Mouse (Mus musculus) gastrocnemius, postnatal 14 days (tissue): ENCODE measurements at regions not wholly inside any gene's neighbourhood (a gene's known extent, or its start where the extent isn't known, plus 50 kb on each side); places are given as distances from the start of the nearest gene placed in this dataset.
"Not testable (repeated sequence)": the region's sequence is repeated elsewhere in the genome, so short reads cannot be mapped to it uniquely, and the experiment has no call there.

ENCODE experiments used
- DNase-seq: peaks from one replicate; pipeline ENCODE4 v3.0.0; 2021; ENCODE audit warnings: mixed read lengths
- intact Hi-C: fragments of 180-260 bp; cut with DNase I; formaldehyde crosslinking; loops from one replicate; pipeline ENCODE4 v1.15.1; 2025; ENCODE audit warnings: low total_unique reads

DNA sequence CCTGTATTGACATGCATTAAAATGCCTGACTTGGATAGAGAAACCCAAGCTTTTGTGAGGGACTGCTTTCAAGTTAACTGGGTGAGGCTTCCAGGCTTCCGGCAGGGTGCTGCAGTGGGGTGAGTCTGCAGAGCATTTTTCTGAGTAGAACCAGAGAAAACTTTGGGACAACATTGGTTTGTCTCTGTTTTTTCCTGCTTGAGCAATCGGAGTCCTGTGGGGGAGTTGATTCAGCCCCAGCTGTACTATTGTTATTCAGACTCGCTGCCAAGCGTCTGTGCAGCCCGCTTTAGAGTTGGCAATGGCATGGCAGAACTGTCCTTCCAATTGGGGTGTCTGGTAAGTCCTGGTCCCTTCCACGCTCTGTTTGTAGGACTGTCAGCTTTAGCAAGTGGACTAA lies 204.8 kb upstream of the P2ry1 start:
- intact Hi-C loops, result no loop called here
- no peak for DNase-seq

DNA sequence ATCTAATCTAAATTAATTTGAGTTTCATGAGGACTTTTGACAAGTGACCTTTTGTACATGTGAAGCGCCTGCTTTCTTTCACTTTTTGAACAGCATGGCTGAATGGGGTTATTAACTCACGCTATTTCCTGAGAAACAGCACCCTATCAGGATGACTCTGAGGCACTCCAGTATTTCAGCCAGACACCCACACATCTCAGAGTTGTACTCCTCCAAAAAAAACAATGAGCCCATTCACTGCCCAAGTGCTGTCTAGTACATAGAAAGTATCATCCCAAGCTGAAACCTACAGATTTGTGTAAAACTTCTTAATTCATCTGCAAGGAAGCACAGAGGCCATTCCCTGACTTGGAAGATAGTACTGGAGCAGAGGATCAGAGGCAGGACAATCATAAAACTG lies 204.1 kb upstream of the P2ry1 start:
- no peak for DNase-seq
- intact Hi-C loops, result no loop called here

DNA sequence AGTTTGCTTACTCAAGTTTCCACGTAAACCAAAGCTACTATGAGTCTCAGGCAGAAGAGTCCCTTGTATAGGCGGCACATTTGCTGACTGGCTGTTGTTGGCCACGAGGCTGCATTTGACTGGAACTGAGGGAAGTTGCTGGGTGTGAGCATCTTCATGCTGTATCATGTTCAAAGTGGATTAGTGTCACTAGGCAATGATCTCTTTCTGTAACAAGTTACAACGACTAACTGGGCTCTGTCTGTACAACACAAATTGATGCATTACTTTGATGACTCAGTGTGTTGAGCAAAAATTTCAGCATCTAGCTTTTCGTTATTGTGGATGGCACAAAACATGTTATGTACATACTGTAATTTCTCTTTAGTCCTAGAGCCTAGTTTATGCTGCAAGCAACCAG lies 203.7 kb upstream of the P2ry1 start:
- DNase-seq, result no peak
- intact Hi-C loops, result no loop called here

DNA sequence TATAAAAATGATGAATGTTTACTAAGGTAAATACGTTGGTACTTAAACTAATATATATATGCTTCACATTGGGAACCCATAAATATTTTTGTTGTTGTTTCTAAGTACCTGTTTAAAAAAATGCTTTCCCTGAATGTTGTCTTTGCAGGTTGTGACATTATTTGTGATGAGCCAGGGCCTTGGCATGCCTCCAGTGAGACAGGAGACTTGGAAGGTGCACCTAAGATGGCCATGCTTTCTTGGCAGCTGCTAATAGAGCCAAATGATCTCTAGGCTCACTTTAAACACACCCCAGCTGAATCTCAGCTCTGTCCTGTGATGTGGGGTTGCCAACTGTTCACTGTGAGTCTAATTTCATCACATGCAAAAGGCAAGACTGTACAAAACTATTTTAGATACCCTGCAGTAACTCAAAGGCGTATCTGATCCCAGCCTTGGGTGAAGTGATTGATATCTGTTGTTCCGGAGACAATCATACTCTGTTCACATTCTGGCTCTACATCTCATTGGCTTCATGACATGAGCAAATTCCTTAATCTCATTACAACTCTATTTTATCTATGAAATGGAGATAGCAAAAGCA lies 197.8 kb upstream of the P2ry1 start:
- DNase-seq, result no peak
- intact Hi-C loops, result no loop called here

DNA sequence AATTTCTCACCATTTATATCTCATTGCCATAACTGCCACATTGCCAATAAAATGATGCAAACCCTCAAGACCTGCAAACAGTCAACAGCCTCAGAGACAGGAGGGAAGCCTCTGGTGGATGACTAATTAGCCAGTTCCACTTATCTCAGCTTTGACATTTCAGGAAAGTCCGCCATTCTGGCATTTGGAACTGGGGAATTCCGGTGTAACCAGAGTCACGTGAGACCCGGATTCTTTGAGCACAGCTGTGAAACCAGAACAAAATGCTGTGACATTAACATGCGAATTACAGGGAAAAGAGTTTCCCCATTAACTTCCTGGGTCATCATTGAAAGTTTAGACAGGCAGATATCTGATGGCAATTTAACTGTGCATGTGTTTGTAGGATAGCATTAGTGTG lies 190.7 kb upstream of the P2ry1 start:
- no peak for DNase-seq
- intact Hi-C loops, result no loop called here

DNA sequence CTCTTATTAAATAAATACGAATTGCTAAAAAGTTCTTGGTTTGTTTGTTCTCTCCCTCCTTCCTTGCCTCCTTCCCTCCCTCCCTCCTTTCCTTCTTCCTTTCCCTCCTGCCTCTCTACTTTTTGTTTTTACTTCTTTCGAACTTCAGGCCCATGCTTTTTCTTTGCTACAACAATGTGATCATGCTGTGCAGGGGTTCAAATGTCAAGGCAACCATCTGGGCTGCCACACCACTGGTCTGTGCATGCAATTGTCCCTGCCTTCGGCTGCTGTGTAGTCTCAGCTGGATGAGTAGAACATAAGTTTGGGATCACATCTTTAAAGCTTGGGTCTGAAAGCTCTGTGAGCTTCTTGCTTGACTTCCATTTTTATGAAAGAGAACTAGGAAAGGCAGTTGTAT lies 189.1 kb upstream of the P2ry1 start:
- intact Hi-C loops, result no loop called here

DNA sequence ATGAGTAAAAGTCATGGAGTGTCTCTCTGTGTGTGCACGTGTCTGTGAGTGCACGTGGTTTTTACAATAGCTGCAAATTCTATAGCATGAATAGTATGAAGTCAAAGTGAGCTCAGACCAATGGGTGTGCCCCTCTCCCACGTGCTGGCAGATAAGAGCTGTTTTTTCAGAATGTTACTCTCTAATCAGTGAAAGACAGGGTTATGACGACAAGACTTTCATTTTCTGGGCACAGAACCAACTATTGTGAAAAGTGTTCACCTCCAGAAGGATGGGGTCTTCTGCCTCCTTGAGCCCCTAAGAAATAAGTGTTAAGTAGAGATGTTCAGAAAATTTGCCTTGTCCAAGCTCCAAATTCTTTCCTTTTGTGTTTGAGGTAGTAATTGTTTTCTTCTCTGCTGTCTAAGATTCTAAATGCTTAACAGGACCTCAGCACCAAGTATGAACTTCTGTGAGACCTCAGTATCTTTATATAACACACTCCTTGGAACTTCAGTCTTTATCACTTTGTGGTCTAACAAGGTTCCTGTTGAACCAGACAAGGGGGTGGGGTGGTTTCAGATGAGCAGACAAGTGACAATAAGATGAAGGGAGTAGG lies 182.8 kb upstream of the P2ry1 start:
- DNase-seq, result no peak
- intact Hi-C loops, result no loop called here

More for the DNA sequence above, 189.1 kb upstream of the P2ry1 start:
- no peak for DNase-seq

DNA sequence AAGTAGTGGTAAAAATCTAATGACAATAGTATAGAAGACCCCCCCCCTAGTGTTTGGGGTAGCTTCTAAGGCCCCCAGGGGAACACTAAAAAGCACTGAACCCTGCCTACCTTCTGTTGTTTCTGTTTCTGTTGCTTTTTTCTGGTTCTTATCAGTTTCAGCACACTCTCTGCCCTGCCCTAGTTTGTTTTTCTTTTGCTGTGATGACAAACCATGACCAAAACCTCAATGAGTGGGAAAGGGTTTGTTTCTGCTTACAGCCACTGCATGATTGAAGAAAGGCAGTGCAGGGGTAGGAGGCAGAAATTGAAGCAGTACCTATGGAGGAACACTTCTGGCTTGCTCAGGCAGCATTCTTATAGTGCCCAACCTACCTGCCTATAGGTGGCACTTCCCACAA lies 181.1 kb upstream of the P2ry1 start:
- intact Hi-C loops, result no loop called here

DNA sequence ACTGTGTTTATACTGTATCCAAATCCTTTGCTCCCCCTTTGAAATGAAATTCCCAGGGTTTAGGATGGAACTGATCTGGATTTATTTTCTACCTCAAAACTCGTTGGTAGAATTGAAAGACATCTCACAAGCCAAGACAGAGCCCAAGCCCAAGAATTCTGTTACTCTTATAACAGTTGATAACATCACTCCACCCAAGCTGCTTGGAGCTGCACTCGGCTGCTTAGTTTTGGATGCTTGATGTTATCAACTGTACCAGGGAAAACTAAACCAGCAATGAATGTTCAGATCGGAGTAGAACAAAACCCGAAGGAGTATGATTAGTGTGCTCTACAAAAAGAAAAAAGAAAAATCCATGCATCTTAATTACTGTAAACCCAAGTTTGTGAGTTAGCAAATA lies 175.8 kb upstream of the P2ry1 start:
- intact Hi-C loops, result no loop called here
- no peak for DNase-seq

More for the DNA sequence above, 181.1 kb upstream of the P2ry1 start:
- DNase-seq, result no peak

DNA sequence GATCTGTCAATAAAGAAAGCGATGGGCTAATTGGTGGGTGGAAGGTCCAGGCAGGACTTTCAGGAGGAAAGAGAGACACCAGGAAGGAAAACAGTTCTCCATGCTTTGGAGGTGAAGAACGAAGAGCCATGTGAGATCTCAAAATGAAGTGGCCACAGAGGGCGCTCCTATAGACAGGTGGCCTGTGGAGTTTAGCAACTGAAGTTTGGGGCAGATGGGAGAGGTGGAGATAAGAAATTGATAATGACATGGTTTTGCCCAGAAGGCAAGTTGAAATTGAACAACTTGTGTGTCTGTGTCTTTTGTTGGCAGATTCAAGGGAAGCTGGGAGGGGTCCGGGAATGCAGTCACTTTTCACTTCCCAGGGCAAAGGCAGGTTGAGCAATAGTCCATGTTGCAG lies 170.2 kb upstream of the P2ry1 start:
- intact Hi-C loops, result no loop called here

DNA sequence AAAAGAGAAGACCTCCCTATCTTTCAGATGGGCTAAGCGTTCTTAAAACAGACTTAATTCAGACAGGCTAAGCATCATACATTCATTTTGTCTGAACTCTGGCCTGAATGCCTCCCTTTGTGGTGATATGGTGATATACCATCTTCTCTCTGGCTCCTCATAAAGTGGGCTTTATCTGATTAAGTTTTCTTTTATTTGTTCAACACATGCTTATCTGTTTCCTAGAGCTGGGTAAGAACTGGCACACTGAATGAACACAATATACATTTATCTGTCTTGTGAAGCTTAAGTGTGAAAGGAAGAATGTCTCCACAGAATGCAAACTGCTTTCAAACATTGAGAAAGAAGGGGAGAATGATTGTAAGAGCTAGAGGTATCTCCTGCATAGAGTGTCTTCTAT lies 160.7 kb upstream of the P2ry1 start:
- no peak for DNase-seq
- intact Hi-C loops, result no loop called here

More for the DNA sequence above, 170.2 kb upstream of the P2ry1 start:
- DNase-seq, result no peak

DNA sequence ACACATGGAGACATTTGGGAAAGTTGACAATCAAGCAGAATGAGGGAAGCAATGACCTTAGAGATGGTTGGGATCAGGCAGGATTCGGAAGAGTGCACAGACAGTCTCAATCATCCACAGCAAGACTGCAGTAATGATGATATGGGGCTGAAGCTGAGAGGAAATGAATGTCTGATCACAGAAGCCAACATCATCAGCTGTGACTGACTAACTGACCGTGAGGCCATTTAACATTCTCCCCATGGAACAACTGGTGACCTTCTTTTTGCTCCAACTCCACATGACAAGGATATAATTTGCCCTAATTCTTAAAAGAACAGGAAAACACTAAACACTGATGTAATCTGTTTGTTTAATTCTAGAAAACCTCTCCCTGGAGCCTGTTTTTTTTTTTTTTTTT lies 157.3 kb upstream of the P2ry1 start:
- intact Hi-C loops, result no loop called here
- DNase-seq, result no peak

DNA sequence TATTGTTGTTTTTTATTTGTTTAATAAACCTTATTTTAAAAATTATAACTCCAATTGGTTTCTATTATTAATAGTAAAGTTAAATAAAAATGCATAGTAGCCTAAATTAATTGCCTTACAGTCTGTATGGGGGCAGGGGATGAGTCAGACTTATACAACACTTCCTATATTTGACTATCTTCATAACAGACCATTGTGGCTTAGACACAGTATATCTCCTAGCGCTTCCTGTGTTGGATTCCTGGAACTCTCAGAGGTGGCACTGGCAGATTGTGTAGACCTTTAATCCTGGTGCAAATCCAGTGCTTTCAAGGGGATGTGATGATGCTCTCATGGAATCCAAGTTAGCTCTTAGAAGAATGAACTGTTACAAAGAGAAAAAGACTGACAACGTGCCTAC lies 154.2 kb upstream of the P2ry1 start:
- intact Hi-C loops, result no loop called here
- no peak for DNase-seq

DNA sequence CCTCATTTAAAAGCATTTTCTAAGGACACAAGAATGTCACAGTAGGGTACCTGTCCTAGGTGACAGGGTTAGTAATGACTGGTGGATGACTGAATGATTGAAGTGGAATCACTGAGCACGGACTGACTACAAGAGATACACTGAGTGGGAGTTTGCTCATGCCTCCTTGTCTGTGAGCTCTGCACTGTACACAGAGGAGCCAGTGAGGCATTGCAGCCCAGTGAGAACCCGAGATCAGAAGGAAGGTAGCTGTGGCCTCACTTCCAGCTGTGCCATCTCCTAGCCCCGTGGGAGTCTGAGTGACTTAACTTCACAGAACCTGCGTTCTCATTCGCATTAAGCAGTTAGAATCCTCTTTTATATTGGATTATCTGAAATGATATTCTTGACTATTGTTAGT lies 148.8 kb upstream of the P2ry1 start:
- no peak for DNase-seq
- intact Hi-C loops, result no loop called here

DNA sequence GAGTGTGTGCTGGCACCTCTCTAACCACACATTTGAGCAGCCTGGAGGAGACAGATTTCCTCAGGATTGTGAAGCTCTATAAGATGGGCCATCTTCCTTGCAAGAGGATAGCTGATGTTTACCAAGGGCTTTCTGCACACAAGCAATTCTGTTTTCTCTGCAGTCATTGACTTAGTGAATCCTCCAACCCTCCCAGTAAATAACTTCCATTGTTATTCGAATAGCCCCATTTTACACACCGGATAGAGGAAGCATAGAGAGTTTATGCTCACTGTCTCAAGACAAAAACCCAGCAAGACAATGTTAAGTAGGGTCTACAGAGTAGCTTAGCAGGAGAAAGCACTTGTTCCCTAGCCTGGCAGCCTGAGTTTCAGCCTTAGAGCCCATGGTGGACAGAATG lies 146.9 kb upstream of the P2ry1 start:
- DNase-seq, result no peak
- intact Hi-C loops, result no loop called here

DNA sequence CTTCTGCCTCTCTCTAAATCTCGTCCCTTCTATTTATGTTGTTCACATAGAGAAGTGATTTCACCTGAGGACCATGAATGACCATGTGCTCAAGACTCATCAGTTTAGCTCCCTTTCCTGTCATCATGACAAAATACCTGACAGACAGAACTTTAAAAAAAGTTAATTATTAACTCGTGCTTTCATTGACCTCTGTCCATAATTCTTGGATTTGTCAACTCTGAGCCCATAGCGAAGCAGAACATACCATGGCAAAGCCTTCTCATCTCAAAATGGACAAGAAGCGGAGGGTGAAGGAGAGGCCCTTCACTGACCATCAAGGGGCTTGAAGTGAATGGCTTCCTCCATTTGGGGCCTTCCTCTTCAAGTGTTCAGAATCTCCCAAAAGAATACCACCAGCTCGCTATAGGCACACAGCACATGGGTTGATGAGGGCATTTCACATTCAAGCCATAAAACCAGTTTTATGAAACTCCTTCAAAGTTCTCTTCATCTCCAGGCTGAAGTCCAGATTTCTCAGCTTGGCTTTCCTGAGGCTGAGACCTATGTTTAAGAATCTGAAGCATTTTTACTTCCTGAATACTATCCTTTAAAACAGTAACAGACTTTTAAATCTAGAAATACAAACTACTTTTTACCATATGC lies 144.0 kb upstream of the P2ry1 start:
- intact Hi-C loops, result no loop called here
- no peak for DNase-seq

DNA sequence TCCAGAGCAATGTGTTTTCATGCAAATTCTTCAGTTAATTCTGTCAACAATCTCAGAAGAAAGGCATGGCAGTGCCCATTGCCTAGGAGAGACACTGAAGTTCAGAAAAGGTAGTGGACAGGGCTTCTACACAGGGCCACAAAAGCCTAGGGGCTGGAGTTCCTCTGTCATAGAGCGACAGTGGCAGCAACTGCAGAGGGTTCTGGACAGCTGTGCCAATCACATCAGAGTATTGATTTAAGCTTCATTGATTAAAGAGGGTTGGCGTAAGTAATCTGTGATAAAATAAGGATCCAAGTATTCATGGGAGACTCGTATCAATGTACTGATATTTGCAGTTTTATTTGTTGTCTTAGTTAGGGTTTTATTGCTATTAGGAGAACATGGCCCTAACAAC lies 143.5 kb upstream of the P2ry1 start:
- intact Hi-C loops, result no loop called here
- no peak for DNase-seq

DNA sequence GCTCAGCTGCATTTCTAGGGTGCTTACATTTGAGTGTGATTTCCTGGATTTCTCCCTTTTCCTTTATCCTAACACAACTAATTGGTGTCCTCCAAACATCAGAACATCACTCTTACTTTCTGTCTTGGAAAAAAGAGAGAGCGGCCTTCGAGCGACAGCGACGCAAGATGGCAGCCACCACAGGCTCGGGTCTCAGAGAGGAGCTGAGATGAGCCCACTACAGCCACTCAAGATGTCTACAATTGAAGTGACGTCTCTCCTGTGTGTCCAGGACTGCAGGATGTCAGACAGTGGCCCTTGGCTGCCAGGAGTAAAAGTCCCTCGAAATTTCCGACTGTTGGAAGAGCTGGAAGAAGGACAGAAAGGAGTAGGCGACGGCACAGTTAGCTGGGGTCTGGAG lies 125.7 kb upstream of the P2ry1 start:
- intact Hi-C loops, DNase-seq: not testable (repeated sequence)

DNA sequence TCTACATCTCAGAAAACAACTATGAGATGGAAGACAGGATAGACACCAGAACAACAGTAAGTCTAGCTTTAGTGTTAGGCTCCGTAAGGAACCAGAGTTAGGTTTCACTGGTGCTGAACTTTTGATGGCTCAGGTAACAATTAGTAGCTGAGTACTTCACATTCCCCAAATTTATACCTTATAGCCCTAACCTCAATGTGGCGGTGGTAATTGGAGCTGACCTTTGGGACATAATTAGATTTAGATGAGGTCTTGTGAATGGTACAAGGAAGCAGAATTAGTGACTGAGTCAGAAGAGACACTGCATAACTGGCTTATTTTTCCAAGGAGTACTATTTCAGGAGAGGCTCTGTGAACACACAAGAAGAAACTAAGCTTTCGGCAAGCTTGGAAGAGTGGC lies 123.7 kb upstream of the P2ry1 start:
- intact Hi-C loops, result no loop called here
- no peak for DNase-seq

DNA sequence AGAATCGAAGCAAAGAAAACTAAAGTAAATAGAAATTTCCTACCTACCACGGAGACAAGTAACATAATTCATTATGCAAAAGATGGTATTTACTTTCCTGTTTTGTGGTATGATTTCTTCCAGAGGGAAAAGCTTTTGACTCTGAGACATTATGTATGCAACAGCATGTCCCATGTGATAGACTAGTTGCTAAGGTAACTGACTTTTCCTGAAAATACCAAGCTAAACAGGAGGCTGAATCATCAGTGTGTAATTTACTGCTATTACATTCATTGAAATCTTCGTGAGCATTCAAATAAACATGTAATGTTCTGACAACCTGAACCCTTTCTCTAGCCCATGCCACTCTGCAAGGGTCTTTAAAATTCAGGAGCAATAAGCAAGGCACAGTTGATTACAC lies 118.6 kb upstream of the P2ry1 start:
- DNase-seq, result no peak
- intact Hi-C loops, result no loop called here

DNA sequence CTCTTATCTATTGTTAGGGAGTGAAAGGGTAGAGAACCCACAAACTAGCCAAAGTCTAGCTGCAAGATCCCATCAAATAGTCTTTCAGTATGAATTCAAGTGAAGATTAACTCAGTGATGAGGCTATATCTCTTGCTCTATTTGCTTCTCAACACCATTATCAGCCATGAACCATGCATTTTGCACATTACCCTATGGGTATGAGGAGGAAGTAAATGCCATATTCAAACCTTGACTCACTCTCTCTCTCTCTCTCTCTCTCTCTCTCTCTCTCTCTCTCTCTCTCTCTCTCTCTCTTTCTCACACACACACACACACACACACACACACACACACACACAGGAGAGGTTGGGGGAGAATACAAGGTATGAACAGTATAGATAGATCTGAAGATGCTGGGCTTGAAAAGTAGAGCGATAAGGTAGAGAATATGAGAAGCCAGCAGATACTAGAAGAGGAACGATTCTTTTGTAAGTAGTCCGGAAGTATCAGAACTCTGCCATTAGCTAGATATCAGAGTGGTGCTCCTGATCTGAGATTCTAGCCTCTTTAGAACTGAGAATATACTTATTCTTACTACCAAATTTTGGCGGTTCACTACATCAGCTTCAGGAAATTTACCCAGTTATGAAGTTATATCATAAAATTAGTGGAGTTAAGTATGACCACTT lies 113.3 kb upstream of the P2ry1 start:
- no peak for DNase-seq
- intact Hi-C loops, result no loop called here
